Mouse (Mus musculus) heart, postnatal 25 days (tissue): Measurements from ENCODE around the gene Fubp1. TPM values are rescaled to one million over a fixed set of nuclear protein-coding genes. Genes with fewer than 3 reads are reported as not detected.

ENCODE experiments used
- DNase-seq: peaks from one replicate; pipeline ENCODE4 v3.0.0; 2022; ENCODE audit warnings: low spot score
- intact Hi-C: fragments of 180-260 bp; cut with DNase I; formaldehyde crosslinking; loops from one replicate; pipeline ENCODE4 v1.15.1; 2025
- total RNA-seq, 2 experiments: library from RNA; stranded (reverse); gene quantifications; 2 replicates each; pipeline ENCODE4 v1.2.3; 2021

Gene Fubp1
- 10 to 100 TPM; 54.6 to 58.4 TPM for total RNA-seq

DNA sequence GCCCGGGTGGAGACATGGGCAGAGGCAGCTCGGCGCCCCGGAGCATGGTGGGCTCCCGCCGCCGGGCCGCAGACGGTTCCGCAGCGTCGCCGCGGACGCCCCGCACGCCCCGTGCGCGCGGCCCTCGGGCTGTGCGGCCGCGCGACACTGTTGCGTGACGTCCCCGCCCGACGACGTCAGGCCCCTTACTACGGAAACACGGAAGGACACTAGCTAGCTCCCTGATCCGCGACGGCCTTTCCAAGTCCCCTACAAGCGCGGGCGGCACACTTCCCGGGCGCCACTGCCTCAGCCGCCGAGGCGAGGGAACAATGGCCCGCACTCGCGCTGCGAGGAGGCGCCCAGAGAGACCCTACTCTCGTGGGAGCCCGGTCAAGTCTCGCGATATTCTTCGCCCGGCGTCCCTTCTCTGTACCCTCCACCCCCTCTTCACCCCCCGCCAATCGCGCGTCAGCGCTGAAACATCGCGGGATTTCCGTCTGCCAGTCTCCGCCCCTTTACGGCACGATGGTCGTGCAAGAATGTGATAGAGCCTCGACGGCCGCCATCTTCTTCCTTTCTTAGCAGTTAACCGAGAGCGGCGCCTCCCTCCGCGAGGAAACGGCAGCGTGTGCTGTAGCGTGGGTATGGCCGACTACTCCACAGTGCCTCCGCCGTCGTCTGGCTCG, at the start of gene Fubp1, which contains the start of gene Dnajb4:
Gene Fubp1 (plus strand): TSS at position 456 of the 668 bp plus-strand sequence.
Gene Dnajb4 (minus strand): TSS at position 336 of the 668 bp plus-strand sequence.
- intact Hi-C loops = loop anchor here (1.0 to 2.0 kb wide), 2 partner anchors 17 to 99 kb away; no protein-coding TSS in a partner anchor
- DNase-seq = peak; percentile 99

DNA sequence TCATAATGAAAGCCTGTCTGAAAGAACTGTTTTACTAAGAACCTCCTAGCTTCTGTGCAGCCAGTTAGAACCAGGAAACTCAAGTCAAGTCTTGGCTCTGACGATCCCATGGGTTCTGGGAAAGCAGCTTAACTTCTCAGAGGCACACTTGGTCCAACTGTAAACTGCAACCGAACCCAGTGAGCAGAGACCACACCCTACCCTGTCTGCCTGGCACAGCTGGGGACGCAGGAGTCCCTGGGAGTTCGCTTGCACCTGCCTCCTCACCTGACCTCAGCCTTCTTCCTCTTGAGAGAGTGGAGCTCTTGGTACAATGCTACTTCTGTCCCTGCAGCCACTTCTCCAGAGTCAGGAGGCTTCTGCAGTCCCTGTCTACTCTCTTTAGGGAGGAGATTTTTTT, 49.6 kb upstream of the Fubp1 start:
- intact Hi-C loops = no loop called here
- DNase-seq = no peak

DNA sequence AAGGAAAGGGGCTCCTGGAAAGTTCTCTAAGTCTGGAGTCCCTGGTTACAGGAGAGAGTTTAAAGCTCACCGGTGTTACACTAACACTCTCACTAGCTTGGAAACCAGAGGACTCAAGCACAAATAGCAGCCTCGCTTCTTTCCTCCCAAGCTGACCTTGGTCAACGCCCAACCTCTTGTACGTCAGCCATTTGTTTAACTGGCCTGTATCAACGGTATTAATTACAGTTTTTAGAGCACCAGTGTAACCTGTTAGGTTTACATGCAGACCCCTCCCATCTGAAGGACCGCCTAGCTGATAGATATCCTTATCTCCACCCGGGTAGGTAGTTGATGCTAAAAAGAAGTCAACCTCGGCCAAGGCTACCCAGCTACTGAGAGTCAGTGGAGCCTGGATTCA, 46.9 kb upstream of the Fubp1 start:
- no peak for DNase-seq
- intact Hi-C loops = no loop called here

DNA sequence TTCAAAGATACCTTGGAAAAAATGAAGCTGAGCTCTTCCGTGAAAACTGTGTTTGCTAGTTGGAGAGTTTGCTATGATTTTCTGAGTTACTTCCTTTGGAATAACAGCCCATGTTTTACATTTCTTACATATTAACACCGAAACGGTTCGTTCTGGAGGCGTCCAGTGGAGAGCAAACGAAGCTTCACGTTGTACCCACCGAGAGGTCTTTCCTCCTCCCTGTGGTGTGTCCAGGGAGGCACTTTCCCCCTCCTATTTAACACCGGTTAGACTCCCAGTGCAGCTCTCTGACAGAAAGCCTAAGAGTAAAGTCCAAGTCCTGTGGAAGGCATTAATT, 45.2 kb upstream of the Fubp1 start:
- DNase-seq = no peak
- intact Hi-C loops = no loop called here

DNA sequence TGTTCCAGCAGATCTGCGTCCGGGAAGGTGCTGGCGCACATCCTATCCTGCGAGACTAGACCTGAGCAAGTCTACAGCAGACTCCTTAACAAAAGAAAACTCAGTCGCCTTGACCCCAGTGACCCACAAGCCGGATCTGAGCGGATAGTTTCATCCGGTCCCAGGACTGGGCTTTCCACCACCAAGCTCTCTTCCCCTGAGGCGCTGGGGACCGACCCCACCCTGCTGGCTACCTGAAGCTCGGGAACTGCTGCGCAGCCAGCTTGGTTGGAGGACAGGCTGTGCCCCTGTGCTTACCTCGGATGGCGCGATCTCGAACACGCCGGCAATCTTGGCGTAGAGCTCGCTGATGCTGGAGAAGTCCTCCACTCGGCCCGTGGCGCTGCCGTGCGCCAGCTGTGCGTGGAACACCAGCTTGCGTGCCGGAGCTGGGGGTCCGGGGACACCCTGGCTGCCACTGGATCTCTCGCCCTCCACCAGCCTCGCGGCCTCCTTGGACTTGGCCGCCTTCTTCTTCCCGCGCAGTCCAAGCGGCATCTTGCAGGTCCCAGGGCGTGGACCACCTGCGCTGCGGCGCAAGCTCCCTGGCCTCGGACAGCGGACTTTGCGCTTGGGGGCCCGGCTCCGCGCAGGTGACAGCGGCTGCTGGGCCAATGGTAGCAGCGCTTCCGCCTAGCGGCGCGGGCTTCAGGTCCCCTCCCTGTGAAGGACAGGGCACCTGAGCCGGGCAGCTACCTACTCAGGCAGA, 44.7 kb upstream of the Fubp1 start:
- intact Hi-C loops = loop anchor here (1.0 kb wide), 1 partner anchor 28 kb away; no protein-coding TSS in a partner anchor
- DNase-seq = peak; percentile 20

DNA sequence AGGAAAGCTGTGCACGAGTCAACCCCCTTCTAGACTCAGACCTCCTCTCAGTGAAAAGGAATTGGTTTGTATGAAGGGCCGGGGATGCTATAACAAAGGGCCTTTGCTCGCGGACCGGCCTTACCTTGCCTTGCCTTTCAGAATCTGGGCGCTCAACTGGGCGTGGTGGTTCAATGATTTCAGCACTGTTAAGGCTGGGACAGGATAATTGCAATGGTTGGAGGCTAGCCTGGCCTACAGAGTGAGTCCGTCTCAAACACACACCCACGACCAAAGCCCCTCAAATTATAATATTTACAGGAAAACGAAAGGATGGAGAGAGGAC, 44.2 kb upstream of the Fubp1 start, which contains the start of gene Gipc2:
Gene Gipc2 (minus strand): TSS at position 132 of the 325 bp plus-strand sequence.
- intact Hi-C loops = loop anchor here (1.0 kb wide), 1 partner anchor 27 kb away; no protein-coding TSS in a partner anchor
- no peak for DNase-seq

DNA sequence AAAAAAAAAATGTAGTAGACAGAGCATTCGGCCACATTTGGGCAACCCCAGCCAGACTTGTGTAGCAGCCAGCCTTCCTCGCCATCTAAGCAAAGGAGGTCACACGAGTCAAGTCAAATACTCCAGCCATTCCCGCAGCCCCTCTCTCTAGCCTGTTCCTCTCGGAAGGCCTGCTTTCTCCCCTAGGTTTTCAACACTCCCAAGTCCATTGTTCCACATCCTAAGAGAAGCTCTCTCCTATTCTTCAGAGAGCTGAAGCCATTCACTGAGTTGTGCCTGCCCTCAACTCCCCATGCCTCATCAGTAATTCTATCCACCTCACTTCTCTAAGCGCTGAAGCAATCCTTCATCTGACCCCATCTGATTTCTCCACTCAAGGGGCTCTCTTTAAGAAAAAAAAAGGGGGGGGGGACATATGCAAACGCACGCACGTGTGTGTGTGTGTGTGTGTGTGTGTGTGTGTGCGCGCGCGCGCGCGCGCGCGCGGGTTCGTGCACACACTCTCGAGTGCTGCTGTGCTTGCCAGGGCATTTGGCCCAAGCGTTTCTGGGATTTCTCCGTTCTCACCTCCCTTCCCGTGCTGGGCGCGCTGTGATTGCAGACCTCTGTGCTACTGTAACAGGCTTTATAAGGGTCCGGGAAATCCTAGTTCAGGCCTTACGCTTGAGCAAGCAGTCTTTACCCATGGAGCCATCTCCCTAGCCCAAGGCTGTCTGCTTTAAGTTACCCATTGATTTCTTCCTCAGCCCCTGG, 43.3 kb upstream of the Fubp1 start:
- DNase-seq = no peak
- intact Hi-C loops = loop anchor here (1.0 kb wide), 1 partner anchor 26 kb away; no protein-coding TSS in a partner anchor

DNA sequence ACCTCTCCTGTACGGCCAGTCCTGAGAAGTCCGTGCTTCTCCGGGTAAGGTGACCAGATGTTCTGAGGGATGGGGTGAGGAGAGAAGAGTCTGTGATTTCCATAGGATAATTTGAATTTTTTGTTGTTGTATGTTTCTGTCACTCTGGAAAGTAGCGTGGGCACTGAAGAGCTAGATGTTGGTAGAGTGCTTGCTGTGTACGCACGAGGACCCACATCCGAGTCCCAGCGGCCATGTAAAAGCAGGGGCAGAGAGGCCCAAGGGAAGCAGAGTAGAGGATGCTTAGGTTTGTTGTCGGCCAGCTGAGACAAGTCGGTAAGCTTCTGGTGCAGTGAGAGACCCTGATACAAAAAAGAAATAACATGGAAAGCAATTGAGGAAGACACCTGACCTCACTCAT, 42.2 kb upstream of the Fubp1 start:
- intact Hi-C loops = no loop called here
- DNase-seq = no peak

DNA sequence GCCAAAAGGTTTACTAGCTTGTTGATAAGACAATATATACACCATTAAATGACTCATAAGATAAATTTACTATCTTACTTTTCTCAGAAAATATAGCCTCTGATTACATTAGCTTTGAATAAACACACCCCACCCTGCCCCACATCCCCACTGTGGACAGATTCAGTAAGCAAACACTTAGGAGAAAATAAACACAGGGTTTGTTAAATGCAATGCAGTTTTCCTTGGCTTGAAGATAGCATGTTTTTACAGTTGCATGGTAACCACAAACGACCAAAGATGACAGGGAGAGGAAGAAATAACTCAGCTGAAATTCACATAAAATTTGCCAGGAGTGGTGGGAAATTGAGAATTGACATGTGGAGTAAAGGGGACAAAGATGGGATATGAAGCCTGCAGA, 39.8 kb upstream of the Fubp1 start:
- intact Hi-C loops = no loop called here
- no peak for DNase-seq

DNA sequence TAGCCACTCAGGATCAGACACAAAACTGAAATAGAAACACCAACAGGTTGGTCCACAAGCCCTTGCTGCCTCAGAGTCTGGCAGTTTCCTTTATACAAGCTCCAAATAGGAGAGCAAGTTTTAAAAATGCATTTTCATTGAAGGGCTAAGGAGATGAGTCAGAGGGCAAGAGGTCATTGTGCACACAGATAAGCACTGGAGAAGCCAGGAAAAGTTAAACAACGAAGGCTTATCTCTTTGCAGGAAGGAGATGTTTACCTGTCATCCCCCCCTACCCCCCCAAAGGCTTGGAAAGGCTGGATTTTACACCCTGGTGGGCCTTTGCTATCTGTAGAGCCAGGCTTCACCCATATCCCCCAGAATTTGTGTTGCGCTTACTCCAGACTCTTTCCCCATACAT, 39.0 kb upstream of the Fubp1 start:
- intact Hi-C loops = no loop called here
- no peak for DNase-seq

DNA sequence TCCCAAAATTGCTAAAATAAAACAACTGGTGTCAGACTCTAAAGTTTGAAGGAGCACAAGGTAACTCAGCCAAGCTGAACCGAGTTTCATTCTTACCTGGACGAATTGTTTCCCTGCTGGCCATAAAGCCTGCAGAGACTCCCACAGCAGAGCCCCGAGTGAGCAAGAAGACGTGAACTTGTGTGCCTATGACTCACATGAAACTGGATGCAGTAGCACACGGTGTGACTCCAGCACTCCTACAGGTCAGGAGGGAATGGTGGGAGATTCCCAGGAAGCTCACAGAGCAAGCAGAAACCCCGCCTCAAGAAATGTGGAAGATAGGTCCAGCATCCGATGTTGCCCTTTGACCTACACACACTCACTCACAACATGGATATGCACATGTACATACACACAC, 38.4 kb upstream of the Fubp1 start:
- no peak for DNase-seq

DNA sequence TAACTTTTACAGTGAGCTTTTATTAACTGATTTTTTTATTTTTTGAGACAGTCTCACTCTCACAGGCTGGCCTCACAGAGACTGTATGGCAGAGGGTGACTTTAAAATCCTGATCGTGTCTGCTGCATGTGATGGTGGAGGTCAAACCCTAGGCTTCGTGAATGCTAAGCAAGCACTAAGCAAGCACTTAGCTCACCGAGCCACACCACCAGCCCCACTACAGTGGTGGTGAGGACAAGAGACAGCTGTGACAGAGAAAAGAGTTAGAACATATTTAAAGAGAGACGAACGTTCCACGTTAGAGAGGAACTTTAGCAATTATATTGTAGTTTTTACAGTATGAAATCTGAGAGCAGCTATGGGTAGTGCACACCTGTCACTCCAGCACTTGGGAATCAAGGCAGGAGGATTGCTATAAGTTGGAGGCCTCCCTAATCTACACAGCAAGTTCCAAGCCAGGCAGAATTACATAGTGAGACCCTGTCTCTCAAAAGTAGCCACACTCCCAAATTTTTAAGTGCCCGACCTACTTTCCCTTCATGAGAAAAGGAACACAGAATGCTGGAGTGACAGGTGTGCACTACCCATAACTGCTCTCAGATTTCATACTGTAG, 37.8 kb upstream of the Fubp1 start:
- no peak for DNase-seq
- intact Hi-C loops = no loop called here

More for the DNA sequence above, 38.4 kb upstream of the Fubp1 start:
- intact Hi-C loops = no loop called here

DNA sequence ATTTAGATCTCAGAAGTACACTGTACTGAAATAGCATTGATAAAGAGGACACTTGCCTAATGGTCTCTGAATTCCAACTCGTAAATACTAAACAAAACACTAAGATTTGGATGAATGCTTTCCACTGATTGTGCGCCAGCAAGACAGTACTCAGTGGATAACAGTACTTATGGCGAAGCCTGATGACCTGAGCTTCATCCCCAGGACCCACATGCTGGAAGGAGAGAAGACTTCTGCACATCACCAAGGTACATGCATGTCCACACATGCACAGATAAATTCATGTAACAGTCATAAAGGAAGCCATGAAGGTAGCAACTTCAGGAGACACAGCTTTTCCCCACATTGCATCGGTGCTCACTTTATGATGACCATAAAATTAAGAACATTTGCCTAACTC, 31.4 kb upstream of the Fubp1 start:
- intact Hi-C loops = no loop called here
- no peak for DNase-seq

DNA sequence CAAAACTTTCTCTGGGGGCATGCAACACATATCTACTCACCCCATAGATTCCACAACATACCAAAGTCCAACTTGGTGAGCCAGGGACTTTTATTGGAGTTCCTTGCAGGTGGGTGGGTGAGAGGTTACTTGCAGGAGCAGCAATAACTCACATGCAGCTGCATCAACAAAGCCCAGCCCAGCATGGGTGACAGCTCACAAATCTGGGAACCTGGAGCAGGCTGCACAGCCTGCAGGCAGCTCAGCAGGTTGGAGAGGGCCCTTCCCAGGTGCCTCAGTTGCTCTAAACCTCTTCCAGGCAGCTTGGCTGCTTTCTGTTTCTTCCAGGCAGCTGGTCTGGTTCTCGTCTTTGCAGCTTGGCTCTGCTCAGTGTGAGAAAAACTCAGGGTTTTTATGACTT, 30.9 kb upstream of the Fubp1 start:
- DNase-seq = no peak
- intact Hi-C loops = no loop called here

DNA sequence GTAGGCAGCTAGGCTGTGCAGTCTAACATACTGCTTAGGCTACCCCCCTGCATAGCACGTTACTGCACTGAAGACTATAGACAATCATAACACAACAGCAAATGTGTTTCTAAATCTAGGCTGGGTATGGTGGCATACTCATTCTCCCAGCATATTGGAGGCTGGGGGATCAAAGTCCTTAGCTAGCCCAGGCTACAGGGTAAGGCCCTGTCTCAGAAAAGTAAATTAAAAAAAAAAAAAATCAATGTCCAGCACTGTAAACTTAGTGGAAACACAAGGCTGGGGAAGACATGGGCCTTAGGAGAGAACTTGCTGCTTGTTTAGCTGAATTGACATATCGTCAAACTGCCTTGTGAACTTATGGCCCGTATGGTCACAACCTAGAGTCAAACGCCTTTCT, 29.6 kb upstream of the Fubp1 start:
- DNase-seq = no peak
- intact Hi-C loops = no loop called here

DNA sequence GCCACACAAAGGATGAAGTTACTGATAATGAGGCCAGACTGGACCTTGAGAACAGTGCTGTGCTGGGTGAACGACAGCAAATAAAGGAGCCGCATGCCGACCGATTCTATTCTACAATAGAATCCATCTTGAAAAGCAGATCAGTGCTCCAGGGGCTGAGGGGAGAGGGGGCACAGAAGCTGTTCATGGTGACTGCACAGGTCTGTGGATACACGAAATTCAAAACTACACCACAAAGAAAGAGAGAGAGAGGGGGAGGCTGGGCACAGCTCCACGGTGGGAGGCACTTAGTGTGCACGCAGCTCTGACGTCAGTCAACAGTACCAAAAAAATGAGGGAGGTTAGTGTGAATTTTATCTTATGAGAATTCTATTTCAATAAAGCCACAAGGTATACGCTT, 26.7 kb upstream of the Fubp1 start:
- no peak for DNase-seq
- intact Hi-C loops = no loop called here

DNA sequence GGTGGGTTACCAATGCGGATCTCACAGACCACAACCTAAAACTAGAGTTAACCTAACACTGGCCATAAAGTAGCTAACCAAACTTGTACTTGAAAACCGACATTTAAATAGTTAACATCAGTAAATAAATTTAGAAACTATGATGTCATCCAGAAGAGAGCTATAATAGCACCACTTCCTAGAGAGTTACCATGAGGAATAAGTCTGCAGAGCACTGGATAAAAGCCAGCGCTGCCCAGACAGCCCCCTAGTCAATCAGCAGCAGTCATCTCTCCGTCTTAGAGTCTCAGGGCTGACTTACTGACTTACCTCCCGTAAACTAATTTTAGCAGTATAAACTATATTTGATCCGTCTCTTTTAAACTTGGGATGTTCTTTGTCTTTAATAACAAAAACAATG, 24.1 kb upstream of the Fubp1 start:
- DNase-seq = no peak
- intact Hi-C loops = loop anchor here (5.0 kb wide), 1 partner anchor 39 kb away; no protein-coding TSS in a partner anchor

DNA sequence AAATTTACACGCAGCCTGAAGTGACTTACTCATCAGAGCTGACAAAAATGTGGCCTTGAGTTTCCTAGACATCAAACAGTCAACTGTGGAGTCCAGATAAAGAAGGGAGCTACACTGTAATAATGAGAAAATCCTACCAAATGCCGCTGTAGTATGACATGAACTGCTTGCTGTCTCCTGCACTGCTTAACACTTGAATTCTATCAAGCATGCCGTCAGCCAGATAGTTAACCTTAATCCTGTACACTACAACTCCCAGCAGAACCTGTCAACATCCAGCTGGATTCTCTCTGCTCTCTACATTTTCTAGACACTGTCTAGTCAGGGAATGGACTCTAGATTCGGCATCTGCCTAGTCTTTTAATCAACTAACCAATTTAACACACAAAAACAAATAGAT, 20.9 kb upstream of the Fubp1 start:
- no peak for DNase-seq
- intact Hi-C loops = loop anchor here (5.0 kb wide), 1 partner anchor 42 kb away; no protein-coding TSS in a partner anchor

DNA sequence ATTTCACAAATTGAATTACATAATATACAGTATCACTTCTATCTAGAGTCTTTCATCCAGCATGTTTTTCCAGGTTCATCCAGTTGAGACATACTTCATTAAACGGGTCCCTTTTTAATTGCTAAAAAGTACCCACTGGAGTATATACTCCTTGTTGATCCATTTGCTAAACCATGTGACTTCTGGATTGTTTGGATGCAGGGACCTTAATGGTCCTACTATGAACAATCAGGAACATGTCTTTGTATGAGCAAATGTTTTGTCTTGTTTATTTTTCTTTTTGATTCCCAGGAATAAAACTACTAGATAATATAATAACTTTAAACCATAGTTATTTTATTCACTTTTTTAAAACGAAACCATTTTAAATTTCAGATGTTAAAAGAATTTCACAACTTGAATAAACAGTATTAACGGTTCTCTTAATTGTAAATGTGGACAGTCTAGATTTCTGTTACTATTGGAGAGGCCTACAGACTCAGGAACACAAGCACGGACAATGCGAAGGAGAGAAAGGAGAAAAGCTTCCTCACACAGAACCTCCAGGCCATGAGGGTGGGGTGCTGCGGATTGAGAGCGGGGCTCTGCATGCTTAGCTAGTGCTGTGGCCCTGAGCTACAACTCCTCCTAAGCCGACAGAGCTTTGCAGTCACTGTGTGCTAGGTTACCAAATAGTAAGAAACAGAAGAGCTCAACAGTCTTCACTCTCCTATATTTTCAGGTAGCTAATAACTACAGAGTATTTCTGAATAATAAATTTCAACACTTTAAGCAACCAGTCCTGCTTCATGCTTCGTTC, 19.3 kb upstream of the Fubp1 start:
- DNase-seq = no peak
- intact Hi-C loops = loop anchor here (5.0 kb wide), 1 partner anchor 79 kb away; no protein-coding TSS in a partner anchor
